Mouse (Mus musculus) ES-E14 (cell line): ENCODE results near the gene 6030458C11Rik.

Experiments
- CHD2 ChIP-seq: IDR thresholded peaks from 2 replicates; pipeline ENCODE4 v1.6.1; 2014; ENCODE audit warnings: mild to moderate bottlenecking, low read depth, low read length, inconsistent platforms
- HCFC1 ChIP-seq: IDR thresholded peaks from 2 replicates; pipeline ENCODE4 v1.6.1; 2012; ENCODE audit warnings: low read length, inconsistent platforms, borderline replicate concordance; ENCODE audit not compliant: insufficient read depth
- MAFK ChIP-seq: IDR thresholded peaks from 2 replicates; pipeline ENCODE4 v1.6.1; 2014; ENCODE audit warnings: mild to moderate bottlenecking, low read depth, low read length, inconsistent platforms; ENCODE audit not compliant: insufficient read depth
- ZC3H11A ChIP-seq: IDR thresholded peaks from 2 replicates; pipeline ENCODE4 v1.6.1; 2012; ENCODE audit warnings: low read depth, mild to moderate bottlenecking, inconsistent platforms, low read length, borderline replicate concordance
- ZNF384 ChIP-seq: IDR thresholded peaks from 2 replicates; pipeline ENCODE4 v1.6.1; 2012; ENCODE audit warnings: low read depth, low read length, inconsistent platforms

- TF ChIP-seq CHD2 (no peak), HCFC1 (no peak), ZNF384 (no peak), ZC3H11A (no peak), MAFK (no peak)
These were observed 37.6 kb upstream of the 6030458C11Rik start for GRCm38 (mm10) chr15:12862061-12862460.
